Mouse (Mus musculus): Measurements from ENCODE around the gene Spata46. TPM values are rescaled to one million over a fixed set of nuclear protein-coding genes. Genes with fewer than 3 reads are reported as not detected.

Spata46 gene
- 0.22 and 1.2 TPM in 2 replicates for polyA plus RNA-seq (2015; fragmentation: Nextera tagmentation; extraction: Ambion mirVana)

GRCm38 (mm10) chr1:170308503-170308902, at the start of gene Spata46:
TSS of gene Spata46 (plus strand) at chr1:170308803.

GRCm38 (mm10) chr1:170277016-170277415, 31.6 kb upstream of the Spata46 start, which contains the start of gene Sh2d1b1:
TSS of gene Sh2d1b1 (plus strand) at chr1:170277320.

DNA sequence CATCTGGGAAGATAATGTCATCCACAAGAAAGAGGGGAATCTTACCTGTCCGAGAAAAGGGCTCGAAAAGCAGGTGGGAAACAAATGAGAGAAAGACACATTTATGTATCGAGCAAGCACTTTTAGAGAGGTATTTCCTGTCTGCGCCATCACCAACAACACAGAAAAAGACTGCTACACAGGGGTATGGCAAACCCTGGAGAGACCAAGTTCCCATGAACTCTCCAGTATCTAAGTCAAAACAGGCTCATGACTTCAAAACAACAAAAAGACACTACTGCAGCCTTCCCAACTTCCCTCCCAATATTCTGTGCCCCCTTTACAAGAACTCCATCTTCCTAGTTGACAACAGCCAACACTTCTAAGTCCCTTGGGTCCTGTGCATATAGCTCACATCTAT, 2.4 kb upstream of the Spata46 start, which contains the start of gene Gm7694:
Gene Gm7694 (minus strand): TSS at position 101 of the 400 bp plus-strand sequence.

Other genes with a start within 250 kb of the Spata46 start
- gene Ddr2, start 198.0 kb upstream of the Spata46 start, polyA plus RNA-seq (2015; fragmentation: Nextera tagmentation; extraction: Ambion mirVana), result 20.7 and 21.1 TPM in 2 replicates
- 34.7 and 35.9 TPM in 2 replicates for gene Uap1, start 133.8 kb upstream of the Spata46 start, polyA plus RNA-seq (2015; fragmentation: Nextera tagmentation; extraction: Ambion mirVana)
- gene Uhmk1, start 93.4 kb upstream of the Spata46 start, polyA plus RNA-seq (2015; fragmentation: Nextera tagmentation; extraction: Ambion mirVana), result 4.8 and 5.1 TPM in 2 replicates
- gene Sh2d1b2, start 76.1 kb upstream of the Spata46 start, polyA plus RNA-seq (2015; fragmentation: Nextera tagmentation; extraction: Ambion mirVana), result not detected in 2 replicates
- gene Sh2d1b1, start 31.5 kb upstream of the Spata46 start, polyA plus RNA-seq (2015; fragmentation: Nextera tagmentation; extraction: Ambion mirVana), result 0.43 and 0.91 TPM in 2 replicates
- gene Gm7694, start 2.5 kb upstream of the Spata46 start, polyA plus RNA-seq (2015; fragmentation: Nextera tagmentation; extraction: Ambion mirVana), result 1.1 and 2.7 TPM in 2 replicates